Mouse (Mus musculus) Patski (cell line): ENCODE measurements around the gene Samm50. TPM values are rescaled to one million over a fixed set of nuclear protein-coding genes. Genes with fewer than 3 reads are reported as not detected.

Experiments
- ATAC-seq: fragments of 100-300 bp; one replicate; pipeline ENCODE4 v1.8.0; 2021
- CTCF ChIA-PET: fragments of 350-600 bp; sonication (Branson Sonifier 250); formaldehyde crosslinking; loops from one replicate; lab custom pipeline; 2022; ENCODE audit warnings: inconsistent platforms; lab: Charles Lee
- POLR2A ChIA-PET: fragments of 350-600 bp; sonication (Branson Sonifier 250); formaldehyde crosslinking; loops from one replicate; lab custom pipeline; 2022; ENCODE audit warnings: antibody characterized with exemption, inconsistent platforms; lab: Charles Lee
- DNase-seq: peaks from one replicate; pipeline ENCODE4 v3.0.0-alpha.2; 2011; ENCODE audit warnings: low read depth, low spot score
- H3K27me3 ChIP-seq: fragments of 371-371 bp; one replicate; pipeline ENCODE4 v1.5.1; 2021
- CTCF ChIP-seq: fragments of 100-300 bp; IDR thresholded peaks from one replicate; pipeline ENCODE4 v1.5.1; 2021
- in situ Hi-C: fragments of 300-500 bp; cut with MboI; formaldehyde crosslinking; loops from 3 replicates; pipeline ENCODE4 v1.11.1; 2018; ENCODE audit warnings: low pct_unique_long_range_greater_than_20kb, mixed read lengths
- polyA plus RNA-seq: library from polyadenylated mRNA; unstranded; gene quantifications from one replicate; pipeline ENCODE4 v1.2.3, GENCODE M21; 2021

Gene Samm50
- polyA plus RNA-seq, 1 experiment from 2014 or later, result 151 TPM

DNA sequence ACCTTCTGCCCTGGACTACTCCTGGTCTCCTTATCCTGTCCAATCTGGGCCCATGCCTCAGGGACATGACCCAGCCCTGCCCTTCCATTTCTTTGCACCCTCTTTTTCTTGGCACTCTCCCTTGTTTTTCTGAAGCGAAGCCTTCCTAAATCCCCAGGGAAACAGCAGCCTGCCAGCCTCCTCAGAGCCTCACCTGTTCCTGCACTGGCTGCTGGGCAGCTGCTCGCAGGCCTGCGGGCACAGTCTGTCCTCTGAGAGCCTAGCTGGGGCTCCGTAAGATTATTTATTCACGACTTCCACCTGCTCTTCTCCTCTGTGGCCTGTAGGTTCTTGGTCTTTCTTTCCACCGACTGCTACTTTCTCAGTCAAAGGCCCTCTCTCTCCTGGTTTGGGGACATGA is 10.0 kb upstream of the Samm50 start:
- H3K27me3 ChIP-seq, result peaks cover 27% of the 10 kb centered on the region
- no peak for DNase-seq
- in situ Hi-C loops, result no loop called here
- no peak for TF ChIP-seq CTCF
- ChIA-PET CTCF (no interaction called here), POLR2A (no interaction called here)
- no peak for ATAC-seq

DNA sequence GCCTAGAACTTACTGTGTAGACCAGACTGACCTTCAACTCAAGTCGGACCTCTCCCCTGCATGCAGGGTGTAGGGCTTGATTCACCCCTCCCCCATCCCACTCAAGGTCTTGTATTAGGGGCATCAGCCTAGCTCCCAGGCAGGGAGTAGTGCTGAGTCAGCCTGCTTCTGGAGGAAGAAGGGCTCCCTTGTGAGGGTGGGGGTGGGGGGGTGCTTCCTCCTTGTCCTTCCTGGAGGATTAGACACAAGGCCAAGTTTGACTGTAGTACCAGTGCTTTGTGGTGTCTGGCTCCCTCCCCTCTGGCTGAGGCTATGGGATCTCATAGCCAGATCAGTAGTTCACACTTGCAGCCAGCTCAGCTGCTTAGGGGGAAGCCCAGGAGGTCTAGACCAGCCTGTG is 8.1 kb upstream of the Samm50 start:
- in situ Hi-C loops, result no loop called here
- CTCF ChIA-PET, result no interaction called here

DNA sequence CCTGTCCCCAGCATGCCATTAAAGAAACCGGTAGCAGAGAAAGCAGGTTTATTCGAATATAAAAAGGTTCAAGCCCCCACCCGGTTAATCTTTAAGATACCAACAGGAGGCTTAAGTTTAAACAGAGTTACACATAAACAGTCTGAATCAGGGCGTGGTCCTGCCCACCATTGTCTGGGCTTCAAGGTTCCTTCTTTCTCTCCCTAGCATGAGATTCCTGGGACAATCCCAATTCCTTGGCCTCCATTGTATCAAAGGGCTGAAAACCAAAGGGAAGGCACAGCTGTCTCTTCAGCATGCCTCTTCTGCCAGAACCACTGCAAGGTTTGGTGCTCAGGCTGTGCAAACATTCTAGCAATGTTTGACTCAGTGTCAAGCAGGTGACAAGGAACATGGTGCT is 5.8 kb upstream of the Samm50 start:
- no peak for TF ChIP-seq CTCF
- ATAC-seq (no peak), DNase-seq (no peak)
- peaks cover 6% of the 10 kb centered on the region for H3K27me3 ChIP-seq
- in situ Hi-C loops, result no loop called here
- ChIA-PET POLR2A (no interaction called here), CTCF (interaction anchor here (1.3 kb wide), 1 partner anchor 12 kb away, joined by 3 read pairs; no protein-coding TSS in a partner anchor)

More for the DNA sequence above, 8.1 kb upstream of the Samm50 start:
- POLR2A ChIA-PET, result interaction anchor here (0.5 kb wide), 1 partner anchor 30 kb away, joined by 4 read pairs; no protein-coding TSS in a partner anchor
- no peak for DNase-seq
- TF ChIP-seq CTCF, result no peak
- H3K27me3 ChIP-seq, result peaks cover 20% of the 10 kb centered on the region
- ATAC-seq, result no peak

DNA sequence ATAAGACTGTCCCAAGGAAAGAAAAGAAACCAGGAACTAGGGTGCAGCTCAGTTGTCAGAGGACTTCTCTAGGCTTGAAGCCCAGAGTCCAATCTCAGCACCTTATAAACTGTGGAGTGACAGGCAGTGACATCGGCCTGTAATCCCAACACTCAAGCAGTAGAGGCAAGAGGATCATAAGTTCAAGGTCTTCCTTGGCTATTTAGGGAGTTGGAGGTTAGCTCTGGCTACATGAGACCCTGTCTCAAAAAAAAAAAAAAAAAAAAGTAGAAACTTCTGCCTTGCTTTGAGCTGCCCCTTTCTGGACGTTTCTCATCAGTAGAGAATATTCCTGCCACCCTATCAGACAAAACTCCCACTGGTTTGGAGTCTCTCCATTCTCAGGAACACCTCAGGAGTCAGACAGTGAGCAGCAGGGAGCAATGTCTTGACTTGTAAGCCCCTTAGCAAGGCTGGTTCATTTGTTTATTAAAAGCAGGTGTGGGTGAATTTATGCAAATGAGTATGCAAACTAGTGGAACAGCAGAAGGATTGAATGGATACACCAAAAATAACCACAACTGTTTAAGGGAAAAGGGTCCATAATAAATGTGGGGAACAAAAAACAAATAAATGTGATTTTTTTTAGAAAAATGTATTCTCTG is 3.0 kb upstream of the Samm50 start:
- ChIA-PET POLR2A (no interaction called here), CTCF (no interaction called here)
- ATAC-seq (no peak), DNase-seq (no peak)
- no peaks in the 10 kb centered on the region for H3K27me3 ChIP-seq
- in situ Hi-C loops, result no loop called here
- no peak for TF ChIP-seq CTCF

DNA sequence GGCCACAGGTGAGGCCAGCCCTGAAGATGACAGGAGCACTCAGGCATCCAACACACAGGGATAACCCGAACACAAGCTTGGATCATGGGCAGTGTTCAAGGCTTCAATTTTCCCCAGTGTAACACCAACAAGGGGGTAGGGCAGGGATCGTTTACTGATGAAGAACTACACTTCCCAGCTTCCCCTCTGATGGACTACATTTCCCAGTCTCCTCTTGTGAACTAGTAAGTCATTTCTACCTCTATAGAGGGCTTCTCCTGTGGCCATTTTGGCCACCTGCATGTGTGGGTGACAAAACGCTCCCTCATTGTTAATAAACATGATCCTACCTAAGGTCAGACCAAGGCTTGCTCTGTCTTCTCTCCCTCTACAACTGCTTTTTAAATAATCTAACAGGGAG is 2.2 kb upstream of the Samm50 start:
- TF ChIP-seq CTCF, result no peak
- no peaks in the 10 kb centered on the region for H3K27me3 ChIP-seq
- DNase-seq (no peak), ATAC-seq (no peak)
- in situ Hi-C loops, result no loop called here
- ChIA-PET CTCF (no interaction called here), POLR2A (no interaction called here)

DNA sequence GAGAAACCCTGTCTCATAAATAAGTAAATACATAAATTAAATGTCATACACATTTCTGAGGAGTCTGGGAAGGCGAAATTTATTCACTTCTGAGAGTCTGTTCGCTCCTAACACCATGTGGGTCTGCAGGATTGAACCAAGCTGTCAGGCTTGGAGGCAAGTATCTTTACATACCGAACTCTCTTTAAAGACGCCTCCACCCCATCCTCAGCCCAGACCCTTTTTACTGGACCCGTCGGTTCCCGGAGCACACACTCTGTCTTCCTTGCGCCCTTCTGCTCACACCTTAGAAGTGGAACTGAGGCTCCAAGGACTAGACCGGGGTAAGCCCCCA is 350 bp upstream of the Samm50 start:
- H3K27me3 ChIP-seq, result no peaks in the 10 kb centered on the region
- in situ Hi-C loops, result no loop called here
- CTCF ChIA-PET, result interaction anchor here (1.0 to 1.4 kb wide), 5 partner anchors 20 to 335 kb away, joined by 3 to 5 read pairs (median 3); no protein-coding TSS in a partner anchor
- ATAC-seq (no peak), DNase-seq (no peak)
- TF ChIP-seq CTCF, result no peak
- POLR2A ChIA-PET, result interaction anchor here (1.8 kb wide), 1 partner anchor 25 kb away, joined by 5 read pairs; no protein-coding TSS in a partner anchor

DNA sequence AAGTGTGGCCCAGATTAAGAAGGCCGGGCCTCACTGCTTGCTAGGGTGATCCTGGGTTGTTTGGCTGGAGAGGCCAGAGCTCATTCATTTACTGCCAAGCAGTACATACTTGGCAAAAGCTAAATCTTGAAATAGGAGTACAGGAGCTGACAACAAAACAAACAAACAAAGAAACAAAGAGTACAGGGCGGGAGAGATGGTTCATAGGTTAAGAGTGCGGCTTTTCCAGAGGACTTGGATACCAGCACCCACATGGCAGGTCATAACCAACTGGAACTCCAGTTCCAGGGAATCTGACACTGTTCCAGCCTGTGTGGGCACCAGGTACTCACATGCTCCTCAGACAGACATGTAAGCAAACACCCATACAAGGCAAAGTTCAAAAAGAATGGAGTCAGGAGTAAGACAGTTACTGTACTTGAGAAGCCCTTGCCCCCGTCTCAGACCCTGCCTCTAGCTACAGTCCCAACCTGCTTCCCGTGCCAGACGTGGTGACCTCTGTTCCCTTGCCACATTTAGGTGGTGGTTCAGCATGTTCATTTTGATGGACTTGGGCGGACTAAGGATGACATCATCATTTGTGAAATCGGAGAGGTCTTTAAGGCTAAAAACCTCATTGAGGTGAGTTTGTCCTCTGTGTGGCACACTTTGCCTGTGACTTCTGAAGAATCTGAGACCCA is 4.6 kb downstream of the Samm50 start:
- CTCF ChIA-PET, result interaction anchor here (2.7 kb wide), 1 partner anchor 16 kb away, joined by 6 read pairs; no protein-coding TSS in a partner anchor
- DNase-seq (no peak), ATAC-seq (no peak)
- no peaks in the 10 kb centered on the region for H3K27me3 ChIP-seq
- POLR2A ChIA-PET, result no interaction called here
- in situ Hi-C loops, result no loop called here
- TF ChIP-seq CTCF, result no peak

DNA sequence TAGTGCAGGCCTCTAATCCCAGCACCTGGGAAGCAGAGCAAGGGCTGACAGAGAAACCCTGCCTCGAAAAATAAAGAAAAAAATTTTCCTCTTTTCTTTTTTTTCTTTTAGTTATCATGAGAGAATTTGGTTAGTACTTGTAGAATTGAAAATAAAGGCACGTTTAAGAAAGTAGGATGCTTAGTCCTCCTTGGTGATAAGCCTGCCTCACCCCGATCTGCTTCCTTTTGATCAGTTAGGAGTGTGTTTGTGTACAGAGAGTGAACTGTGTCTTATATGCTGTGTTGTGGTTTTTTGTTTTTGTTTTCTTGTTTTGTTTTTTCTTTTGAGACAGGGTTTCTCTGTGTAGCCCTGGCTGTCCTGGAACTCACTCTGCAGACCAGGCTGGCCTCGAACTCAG is 15.3 kb downstream of the Samm50 start:
- TF ChIP-seq CTCF, result no peak
- ChIA-PET POLR2A (interaction anchor here (0.8 kb wide), 1 partner anchor 438 kb away, joined by 9 read pairs; no protein-coding TSS in a partner anchor), CTCF (interaction anchor here (1.9 kb wide), 1 partner anchor 16 kb away, joined by 5 read pairs; no protein-coding TSS in a partner anchor)
- no peak for ATAC-seq
- no peak for DNase-seq
- in situ Hi-C loops, result no loop called here
- no peaks in the 10 kb centered on the region for H3K27me3 ChIP-seq

DNA sequence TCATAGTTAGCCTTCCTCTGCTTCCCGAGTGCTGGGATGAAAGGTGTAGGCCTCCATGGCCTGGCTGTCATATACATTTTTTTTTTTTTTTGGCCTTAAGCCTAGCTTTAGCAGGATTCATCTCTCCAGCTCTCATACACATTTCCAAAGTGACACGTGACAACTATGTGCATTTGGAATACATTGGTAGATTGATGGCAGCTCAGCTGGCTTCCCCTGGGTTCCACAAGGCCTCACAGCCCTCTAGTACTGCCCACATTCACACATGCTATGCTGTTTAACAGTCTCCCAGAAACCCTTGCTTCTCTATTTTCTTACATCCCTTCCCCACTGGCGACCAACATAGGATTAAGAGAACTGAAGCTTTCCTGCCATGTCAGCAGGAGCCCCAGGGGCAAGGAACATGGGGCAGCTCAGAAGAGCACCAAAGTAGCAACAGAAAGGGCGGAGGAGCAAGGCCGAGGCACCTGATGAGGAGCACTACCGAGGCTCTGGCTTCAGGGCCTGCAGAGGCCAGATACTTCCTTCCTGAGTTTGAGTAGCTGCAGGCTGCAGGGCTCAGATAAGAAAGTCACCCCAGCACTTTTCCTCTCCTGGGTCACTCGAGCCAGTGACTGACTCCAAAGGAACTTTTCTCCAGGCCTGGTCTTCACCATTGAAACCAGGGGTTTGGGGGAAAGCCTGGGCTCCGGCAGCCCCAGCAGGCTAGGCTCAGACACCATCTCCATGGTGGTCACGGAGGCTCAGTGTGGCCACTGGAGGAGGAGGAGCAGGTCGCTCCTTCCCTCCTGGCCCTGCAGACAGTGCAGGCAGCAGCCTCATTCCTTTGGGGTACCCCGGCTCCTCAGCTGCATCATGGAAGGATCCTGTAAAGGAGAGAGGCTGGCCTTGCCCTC is 17.7 kb downstream of the Samm50 start:
- no peak for DNase-seq
- POLR2A ChIA-PET, result no interaction called here
- no peak for TF ChIP-seq CTCF
- ATAC-seq, result no peak
- in situ Hi-C loops, result no loop called here
- CTCF ChIA-PET, result interaction anchor here (6.4 kb wide), 1 partner anchor 13 kb away, joined by 73 read pairs; no protein-coding TSS in a partner anchor
- H3K27me3 ChIP-seq, result no peaks in the 10 kb centered on the region

DNA sequence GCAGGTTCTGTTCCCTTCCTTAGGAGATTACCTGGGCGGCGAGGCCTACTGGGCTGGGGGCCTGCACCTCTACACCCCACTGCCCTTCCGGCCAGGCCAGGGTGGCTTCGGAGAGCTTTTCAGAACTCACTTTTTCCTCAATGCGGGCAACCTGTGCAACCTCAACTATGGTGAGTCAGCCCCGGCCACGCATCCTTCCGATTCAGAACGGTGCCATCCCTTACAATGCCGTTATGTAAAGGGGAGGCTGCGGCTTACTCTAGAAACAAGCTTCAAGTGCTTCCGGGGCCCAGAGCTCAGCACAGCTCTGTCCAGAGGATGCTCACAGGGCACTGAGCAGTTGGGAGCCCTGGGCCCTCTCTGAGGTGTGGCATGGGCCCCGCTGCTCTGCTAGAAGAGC is 18.4 kb downstream of the Samm50 start:
- no peaks in the 10 kb centered on the region for H3K27me3 ChIP-seq
- in situ Hi-C loops, result no loop called here
- ATAC-seq (no peak), DNase-seq (no peak)
- TF ChIP-seq CTCF, result no peak
- POLR2A ChIA-PET, result interaction anchor here (0.5 kb wide), 1 partner anchor 774 kb away, joined by 3 read pairs; no protein-coding TSS in a partner anchor
- CTCF ChIA-PET, result interaction anchor here (6.4 kb wide), 1 partner anchor 12 kb away, joined by 73 read pairs; no protein-coding TSS in a partner anchor
